Mouse (Mus musculus): ENCODE data around the gene Mettl2.
A peak's percentile ranks its signal among the peaks of the same experiment; 100 is the strongest.
"Not testable (repeated sequence)": the region's sequence is repeated elsewhere in the genome, so short reads cannot be mapped to it uniquely, and the experiment has no call there.

Mettl2 gene

DNA sequence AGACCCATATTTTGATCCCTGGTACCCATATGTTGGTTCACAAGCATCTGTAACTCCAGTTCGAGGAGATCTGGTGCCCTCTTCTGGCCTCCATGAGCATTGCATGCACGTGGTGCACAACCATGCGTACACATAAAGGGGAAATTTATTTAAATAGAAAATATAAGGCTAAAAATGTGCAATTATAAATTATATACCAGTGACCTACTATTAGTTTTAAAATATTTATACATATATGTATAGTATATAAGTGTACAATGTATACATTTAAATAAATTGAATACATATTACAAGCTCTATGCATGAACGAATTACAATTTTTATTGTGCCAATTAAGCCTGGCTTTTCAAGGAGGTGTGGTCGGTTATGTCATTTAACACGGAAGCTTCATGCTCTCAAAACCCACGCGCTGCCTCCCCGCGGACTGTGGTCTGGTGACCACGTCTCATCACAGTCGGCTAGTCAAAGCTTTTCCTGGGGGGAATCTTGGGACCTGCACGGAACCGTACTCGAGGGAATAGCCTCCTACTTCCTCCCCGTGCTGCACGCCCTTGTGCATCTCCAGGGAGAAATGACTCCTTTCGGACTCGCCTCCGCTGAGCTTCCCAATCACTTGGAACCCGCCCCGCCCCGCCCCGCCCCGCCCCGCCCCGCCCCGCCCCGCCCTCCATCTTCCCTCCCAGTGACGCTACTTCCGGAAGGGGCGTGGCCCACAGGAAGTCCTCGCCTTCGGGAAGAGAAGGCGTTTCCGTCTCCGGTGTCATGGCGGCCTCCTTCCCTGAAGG lies at the start of gene Mettl2:
Gene Mettl2, plus strand, starts transcription at position 691 of the 785 bp plus-strand sequence.
- peak; percentile 93 for DNase-seq (ENCODE audit: low read depth)

DNA sequence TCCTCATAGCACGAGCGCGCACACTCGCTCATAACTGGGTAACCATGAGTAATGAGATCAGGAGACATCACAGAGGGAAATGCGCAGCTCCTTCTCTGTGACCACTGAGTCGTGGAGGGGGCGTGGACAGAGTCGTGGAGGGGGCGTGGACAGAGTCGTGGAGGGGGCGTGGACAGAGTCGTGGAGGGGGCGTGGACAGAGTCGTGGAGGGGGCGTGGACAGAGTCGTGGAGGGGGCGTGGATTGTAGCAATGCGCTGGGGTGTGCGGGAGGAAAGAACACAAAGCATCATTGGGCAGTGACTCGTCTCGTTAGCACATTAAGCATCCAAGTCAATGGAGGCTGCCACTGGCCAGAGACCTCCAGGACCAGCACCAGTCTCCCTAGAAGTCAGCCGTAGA lies 13.8 kb upstream of the Mettl2 start:
- DNase-seq (ENCODE audit: low read depth), result not testable (repeated sequence)

DNA sequence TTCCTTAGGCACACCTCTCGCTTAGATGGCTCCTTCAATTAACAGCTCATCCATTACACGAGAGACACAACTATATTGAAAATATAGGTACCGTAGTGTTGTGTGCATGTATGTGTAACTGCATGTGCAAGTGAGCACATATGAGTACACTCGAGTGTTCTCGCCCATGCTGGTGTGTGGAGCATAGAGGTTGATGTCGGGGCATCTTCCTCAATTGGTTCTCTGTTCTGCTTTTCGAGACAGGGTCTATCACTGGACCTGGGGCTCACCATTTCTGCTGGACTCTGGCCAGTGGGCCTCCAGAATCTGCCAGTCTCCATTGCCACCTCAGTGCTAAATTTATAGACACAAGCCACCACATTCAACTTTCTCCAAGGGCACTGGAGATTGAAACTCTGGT lies 8.4 kb upstream of the Mettl2 start:
- DNase-seq (ENCODE audit: low read depth), result no peak

DNA sequence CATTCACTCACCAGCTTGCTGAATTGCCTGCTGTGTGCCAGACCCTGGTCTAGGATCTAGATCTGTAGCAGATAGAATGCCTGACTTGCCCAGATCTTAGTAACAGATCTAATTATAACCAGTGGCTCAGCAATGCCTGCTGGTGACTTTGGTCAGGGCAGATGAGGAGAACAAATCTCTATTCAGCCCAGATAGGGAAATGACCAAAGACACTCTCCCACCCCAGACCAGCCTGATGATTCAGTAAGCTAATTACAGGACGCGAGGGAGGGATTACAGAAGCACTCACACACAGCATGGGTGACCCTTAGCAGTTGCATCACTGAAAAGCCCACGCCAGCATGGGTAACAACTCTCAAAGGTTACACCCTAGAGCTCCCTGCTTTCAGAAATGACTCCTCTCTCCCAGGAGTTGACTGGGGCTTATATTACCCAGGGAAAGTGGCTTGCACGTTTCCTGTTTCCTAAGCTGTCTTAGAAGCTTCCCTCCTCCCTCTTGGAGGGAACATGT lies 5.6 kb upstream of the Mettl2 start:
- DNase-seq (ENCODE audit: low read depth), result no peak

DNA sequence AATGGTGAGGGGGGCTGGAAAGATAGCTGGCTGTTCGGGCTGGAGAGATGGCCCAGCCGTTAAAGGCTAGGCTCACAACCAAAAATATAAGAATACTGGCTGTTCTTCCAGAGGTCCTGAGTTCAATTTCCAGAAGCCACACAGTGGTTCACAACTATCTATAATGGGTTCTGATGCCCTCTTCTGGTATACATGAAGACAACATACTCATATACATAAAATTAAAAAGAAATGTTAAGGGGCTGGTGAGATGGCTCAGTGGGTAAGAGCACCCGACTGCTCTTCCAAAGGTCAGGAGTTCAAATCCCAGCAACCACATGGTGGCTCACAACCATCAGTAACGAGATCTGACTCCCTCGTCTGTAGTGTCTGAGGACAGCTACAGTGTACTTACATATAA lies 4.4 kb upstream of the Mettl2 start:
- not testable (repeated sequence) for DNase-seq (ENCODE audit: low read depth)

DNA sequence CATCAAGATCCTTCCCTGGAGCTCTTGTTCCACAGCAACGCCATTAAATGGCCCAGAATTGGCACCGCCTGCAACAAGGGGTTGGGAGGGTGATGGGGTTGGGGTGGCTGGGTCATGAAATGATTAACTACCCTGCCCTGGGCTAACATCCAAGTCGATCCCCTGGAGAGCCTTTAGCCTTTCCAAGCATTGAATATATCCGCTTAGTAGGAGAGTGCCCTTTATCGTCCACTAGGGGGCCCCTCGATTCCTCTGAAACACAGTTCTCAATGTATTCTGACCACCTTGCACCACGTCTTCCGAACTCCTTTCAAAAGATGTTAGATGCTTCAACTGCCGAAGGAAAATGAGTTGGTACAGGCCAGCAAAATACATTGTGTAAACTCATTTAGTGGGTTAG lies 2.2 kb upstream of the Mettl2 start:
- peak; percentile 84 for DNase-seq (ENCODE audit: low read depth)

DNA sequence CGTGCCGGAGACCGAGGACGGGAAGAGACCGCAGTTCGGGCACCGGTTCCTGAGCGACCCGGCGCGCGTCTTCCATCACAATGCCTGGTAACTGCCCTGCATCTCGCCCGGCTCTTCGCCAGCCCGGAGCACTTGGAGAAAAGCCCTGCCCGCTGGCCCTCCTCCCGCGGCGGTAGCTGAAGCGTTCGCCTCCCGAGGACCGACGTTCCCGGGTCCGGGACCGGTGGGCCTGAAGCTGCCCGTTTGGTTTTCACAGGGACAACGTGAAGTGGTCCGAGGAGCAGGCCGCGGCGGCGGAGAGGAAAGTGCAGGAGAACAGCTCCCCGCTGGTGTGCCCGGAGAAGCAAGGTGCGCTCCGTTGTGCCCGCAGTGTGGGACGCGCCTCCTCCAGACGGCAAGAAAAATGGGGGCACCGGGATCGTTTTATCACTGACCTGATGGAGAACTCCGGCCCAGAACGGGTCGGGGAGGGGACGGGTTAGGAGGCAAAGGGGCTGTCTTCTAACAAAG lies 350 bp downstream of the Mettl2 start:
- no peak for DNase-seq (ENCODE audit: low read depth)

DNA sequence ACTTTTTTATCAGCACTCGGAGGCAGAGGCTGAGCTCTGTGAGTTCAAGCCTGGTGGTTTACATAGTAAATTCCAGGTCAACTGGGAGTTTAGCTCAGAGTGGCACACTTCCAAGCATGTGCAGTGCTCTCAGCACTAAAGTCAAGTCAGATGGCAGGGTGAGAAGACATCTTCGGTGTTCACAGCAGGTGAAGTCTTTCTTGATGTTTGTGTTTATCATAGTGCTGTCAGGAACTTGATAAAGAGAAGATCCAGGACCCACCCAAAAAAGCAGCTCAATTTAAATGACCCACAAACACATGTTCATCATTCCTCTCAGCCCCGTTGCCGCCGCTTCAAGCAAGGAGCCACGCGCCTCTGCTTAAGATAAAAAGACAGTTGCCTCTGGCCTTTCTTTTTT lies 9.5 kb downstream of the Mettl2 start:
- DNase-seq (ENCODE audit: low read depth), result no peak

DNA sequence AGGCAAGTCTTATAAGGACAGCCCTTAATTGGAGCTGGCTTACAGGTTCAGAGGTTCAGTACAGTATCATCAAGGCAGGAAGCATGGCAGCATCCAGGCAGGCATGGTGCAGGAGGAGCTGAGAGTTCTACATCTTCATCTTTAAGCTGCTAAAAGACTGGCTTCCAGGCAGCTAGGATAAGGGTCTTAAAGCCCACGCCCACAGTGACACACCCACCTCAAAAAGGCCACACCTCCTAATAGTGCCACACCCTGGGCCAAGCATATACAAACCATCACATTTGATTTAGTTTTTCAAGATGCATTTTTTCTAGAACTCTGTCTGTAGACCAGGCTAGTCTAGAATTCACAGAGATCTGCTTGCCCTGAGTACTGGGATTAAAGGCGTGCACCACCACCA lies 11.0 kb downstream of the Mettl2 start:
- DNase-seq (ENCODE audit: low read depth), result not testable (repeated sequence)

DNA sequence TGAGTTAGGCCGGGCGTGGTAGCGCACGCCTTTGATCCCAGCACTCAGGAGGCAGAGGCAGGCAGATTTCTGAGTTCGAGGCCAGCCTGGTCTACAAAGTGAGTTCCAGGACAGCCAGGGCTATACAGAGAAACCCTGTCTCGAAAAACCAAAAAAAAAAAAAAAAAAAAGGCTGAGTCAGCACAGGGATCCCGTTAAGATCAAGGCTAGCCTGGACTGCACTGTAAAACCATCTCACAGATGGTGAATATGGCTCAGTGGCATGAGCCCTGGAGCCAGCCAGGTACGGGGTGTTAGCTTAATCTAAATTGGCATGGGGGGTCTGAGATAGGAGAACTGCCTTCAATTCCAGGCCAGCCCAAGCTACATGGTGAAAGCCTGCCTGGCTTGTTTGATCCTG lies 14.3 kb downstream of the Mettl2 start:
- not testable (repeated sequence) for DNase-seq (ENCODE audit: low read depth)

DNA sequence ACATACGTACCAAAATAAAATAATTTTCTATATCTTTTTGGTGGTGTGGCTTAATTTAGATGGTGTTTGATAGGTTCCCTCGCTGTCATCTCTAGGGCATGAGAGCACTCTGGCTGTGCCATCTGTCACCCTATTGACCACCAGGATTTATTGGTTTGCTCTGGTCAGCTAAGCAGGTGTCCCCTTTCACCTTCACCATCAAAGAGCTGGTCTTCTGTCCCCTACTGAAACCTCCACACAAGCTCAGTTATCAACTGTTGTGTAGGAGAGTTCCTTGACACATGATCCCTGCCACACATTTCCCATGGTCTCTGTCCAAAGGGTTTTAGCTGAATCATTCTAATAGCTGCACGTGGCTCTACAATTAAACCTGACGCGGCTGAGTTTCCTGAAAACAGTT lies 14.9 kb downstream of the Mettl2 start:
- no peak for DNase-seq (ENCODE audit: low read depth)

DNA sequence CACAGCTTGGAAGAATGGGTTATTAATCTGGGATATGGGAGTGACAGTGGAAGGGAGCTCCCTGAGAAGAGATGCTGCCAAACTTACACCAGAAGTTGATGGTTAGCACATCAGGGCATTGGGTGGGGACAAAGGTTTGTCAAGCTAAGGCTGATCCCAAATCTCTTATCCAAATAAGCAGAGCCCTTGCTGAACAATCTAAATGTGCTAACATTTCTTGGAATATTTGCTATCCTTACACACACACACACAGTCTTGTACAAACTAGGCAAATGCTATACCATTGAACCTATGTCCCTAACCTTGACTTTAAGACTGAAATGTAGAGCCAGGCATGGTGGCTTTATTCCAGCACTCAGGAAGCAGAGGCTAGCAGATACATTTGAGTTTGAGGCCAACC lies 17.3 kb downstream of the Mettl2 start:
- DNase-seq (ENCODE audit: low read depth), result no peak

DNA sequence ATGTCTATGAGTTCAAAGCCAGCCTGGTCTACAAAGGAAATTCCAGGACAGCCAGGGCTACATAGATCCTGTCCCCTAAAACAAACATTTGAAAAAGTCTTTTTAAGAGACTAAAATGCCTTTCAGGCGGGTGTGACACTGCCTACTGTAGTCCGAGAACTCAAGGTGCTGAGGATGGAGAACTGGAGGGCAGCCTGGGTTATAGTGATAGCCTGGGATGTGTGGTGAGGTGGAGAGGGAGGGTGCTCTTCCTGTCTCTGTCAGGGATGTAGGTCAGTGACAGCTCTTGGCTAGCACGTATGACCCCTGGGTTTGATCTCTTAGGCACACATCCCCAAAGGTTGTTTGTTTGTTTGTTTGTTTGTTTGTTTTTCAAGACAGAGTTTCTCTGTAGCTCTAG lies 17.9 kb downstream of the Mettl2 start:
- DNase-seq (ENCODE audit: low read depth), result no peak

DNA sequence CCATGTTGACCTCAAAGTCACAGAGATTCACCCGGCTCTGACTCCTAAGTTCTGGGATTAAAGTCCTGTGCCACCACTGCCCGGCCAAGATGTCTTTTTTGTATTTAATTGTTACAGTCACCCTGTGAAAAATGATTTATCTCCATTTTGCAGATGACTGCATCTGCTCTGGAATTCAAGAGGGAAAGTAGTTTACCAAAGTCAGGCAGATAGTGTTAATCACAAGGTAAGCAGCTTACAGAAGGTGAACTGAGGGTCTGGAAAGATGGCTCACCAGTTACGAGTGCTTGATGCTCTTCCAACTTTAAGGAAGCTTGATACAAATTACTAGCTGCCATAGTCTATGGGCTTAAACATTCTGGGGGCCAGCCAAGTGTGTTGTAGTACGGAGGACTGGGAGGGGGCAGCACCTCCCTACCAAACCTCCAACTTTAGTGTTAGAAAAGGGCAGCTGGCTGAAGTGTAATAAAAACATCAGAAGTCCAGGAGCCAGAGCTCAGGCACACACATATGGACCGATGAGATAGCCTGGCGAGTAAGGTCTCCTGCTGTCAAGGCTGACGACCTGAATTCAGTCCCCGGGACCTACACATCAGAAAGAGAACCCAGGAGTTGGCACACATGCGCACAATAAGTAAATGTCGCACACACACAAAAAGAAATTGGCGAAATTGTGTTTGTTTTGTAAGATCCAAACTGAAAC lies 18.4 kb downstream of the Mettl2 start:
- no peak for DNase-seq (ENCODE audit: low read depth)

DNA sequence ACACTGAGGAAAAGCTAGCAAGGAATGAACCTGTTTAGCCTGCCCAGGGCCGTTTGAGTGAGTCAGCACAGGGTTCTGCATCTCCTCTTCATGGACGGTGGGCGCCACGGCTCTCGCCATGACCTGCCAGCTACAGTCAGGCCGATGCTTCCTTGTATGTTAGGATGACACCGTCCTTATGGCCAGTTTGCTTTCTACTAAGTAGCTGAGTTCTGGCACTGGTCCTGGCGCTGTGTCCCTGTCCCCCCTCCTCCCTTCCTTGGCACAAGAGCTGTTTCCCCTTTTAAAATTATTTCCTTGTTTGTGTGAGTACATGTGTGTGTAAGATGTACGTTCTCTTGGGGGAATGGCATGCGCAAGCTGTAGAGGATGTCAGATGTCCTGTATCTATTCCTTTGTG lies 19.0 kb downstream of the Mettl2 start:
- DNase-seq (ENCODE audit: low read depth), result no peak

DNA sequence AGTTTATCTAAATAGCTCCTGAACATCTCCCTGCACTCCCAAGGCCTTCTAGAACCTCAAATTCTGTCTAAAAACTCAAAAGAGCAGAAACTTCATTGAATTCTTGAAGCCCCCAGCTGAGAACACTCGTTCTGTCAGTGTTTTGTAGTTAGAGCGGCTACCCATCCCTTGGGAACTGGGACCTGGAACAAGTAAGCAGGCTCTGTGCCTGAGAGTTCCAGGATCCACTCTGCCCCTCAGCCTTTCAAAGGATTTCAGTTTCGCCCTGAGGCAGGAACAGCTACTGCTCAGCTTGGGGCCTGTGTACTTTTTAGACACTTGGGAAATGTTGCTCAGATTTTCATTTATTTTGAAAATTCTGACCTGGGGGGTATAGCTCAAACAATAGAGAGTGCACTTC lies 20.4 kb downstream of the Mettl2 start, which contains the start of gene Gm10842:
Gene Gm10842, plus strand, starts transcription at position 301 of the 400 bp plus-strand sequence.
- DNase-seq (ENCODE audit: low read depth), result no peak

DNA sequence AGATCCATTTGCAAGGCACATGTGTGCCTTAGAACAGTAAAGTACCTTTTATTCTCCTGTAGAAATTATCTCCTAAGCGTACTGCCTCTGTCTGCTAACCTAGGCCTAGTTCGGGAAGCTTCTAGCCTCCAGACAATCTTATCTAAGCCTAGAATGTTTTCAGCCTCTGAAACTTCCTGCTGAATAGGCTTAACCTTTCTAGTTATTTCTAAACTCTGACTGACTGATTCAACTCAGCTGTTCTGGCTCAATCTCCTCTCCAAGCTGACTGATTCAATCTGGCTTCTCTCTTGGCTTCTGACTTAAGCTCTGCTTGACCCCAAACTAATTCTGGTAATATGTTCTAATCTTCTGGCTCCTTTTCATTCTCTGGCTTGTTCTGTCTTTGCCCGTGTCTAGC lies 23.1 kb downstream of the Mettl2 start:
- no peak for DNase-seq (ENCODE audit: low read depth)

DNA sequence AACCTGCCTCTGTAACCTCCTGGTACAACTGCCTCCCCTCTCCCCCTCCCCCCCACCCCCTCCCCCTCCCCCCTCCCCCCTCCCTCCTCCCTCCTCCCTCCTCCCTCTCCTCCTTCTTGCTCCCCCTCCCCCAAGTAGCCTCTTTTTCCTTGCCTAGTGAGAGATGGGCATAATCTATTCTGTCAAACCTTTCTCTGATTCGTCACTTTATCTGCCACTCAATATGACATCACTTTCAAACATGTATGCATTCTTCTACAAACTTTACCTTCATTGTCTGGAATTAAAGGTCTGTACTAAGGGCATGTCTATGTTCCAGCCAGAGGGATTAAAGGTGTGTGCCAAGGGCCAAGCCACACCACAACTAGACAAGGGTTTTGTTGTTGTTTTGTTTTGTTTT lies 23.5 kb downstream of the Mettl2 start:
- DNase-seq (ENCODE audit: low read depth), result peak; percentile 52

DNA sequence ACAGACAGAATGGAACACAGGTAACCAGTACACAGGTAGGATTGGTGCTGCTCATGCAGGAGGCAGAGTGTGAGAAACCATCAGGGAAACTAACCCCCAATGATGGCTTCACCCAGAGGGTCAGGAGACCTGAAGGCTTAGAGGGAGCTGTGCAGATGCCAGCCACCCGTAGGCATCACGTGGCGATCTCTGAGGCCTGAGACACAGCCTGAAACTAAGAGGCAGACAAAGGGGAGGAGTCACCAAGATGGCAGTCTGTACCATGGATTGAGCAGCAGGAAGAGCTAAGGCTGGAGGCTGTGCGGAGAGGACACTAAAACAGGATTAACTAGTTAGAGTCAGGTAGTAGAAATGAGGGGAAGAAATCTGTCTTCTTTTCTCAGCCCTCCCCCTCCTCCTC lies 24.5 kb downstream of the Mettl2 start:
- DNase-seq (ENCODE audit: low read depth), result peak; percentile 21

DNA sequence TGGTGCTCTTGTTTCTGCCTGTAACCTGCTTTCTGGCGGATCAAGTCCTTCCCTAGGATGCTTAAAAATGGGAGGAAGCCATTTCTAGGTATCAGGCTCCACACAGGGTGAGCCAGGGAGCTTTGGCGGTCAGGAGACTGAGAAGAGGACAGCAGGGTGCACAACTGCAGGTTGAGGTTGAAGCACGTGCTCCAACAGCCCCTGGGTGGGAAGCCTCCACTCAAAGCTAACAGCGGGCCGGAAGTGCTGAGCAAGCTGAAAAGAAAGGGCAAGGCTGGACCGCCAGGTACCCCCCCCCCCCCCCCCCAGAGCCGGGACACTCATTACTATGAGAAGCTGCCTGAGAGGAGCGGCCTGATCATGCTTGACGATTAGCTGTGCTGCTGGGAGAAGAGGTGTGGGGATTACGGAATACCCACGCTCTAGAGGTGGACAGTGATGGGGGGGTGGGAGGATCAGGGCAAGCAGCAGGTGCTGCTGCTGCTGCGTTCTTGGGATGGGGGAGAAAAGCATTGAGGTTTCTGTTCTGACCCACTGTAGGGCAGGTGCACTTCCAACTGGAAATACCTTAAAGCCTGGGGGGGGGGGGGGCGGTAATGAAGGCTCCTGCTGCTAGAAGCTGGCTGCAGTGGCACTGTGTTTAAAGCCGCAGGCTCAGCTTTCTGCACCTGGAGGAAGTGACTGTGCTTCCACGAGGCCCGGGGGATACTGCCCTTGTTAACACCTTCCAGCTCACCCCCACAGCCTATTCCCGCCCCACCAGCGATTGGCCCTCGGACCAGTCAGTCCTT lies 25.2 kb downstream of the Mettl2 start:
- peak; percentile 47 for DNase-seq (ENCODE audit: low read depth)

DNA sequence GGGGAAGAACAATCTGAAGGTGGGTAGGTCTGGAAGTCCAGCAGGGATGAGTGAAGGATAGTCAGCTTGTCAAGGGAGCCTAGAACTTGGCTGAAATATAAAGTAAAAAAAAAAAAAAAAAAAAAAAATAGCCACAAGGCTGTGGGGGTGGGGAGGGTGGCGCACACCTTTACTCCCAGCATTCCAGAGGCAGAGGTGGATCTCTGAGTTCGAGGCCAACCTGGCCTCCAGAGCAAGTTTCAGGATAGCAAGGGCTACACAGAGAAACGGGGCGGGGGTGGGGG lies 25.7 kb downstream of the Mettl2 start:
- DNase-seq (ENCODE audit: low read depth), result no peak

DNA sequence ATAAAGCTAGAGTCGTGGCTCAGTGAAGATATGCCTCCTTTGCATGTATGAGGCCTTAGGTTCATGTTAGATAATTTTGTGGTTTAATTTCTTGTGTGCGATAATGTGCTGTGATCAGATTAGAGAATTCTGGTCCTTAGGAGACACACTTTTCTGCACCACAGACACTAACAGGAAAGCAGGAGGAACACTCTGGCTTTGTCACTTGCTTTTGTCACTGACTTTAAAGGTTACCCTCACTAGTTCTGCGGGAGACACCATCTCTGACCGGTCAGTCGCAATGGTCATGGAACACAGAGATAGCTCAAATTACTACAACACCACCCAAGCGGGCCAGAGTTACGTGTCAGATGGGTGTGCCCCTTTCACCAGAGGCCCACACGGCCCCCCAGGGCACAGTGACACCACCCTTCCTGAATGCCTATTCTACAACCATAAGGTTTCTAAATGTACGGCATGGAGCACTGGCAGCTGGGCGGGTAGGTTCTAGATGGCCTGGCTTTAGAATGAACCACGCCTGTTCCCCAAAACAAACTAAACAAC lies 26.2 kb downstream of the Mettl2 start:
- DNase-seq (ENCODE audit: low read depth), result no peak
